11 mouse cellular contexts compared by ENCODE assay signal in genomic region chr4:147738636-147739369, GRCm38 (mm10). TPM values are rescaled to one million over a fixed set of nuclear protein-coding genes. Genes with fewer than 3 reads are reported as not detected.
A peak's percentile ranks its signal among the peaks of the same experiment; 100 is the strongest.
DNase-seq lines count a peak whose midpoint lies in the region; ATAC-seq and TF ChIP-seq lines count a peak whose summit lies in the region.
"Not testable (repeated sequence)": the region's sequence is repeated elsewhere in the genome, so short reads cannot be mapped to it uniquely, and the experiment has no call there.
"Had no signal": no experiment of that assay in that cellular context is flagged by ENCODE, and none has a peak within 500 bp of the region (broad histone marks: within the 10 kb centered on the region; RNA-seq: fewer than 3 reads in every experiment).

No protein-coding gene starts in this region.

- H3K4me2 ChIP-seq in forebrain, postnatal 0 days (ENCODE audit: low read depth): peak overlapping the region; percentile 40
- peak overlapping the region; percentile 46 for H3K4me2 ChIP-seq in kidney, postnatal 0 days (ENCODE audit: low read length)
- peak overlapping the region; percentile 64 for H3K4me2 ChIP-seq in liver, embryonic 15.5 days
- peak overlapping the region; percentile 49 for H3K4me2 ChIP-seq in midbrain, embryonic 15.5 days

- not testable (repeated sequence) for H3K9ac ChIP-seq in forebrain, postnatal 0 days; liver, embryonic 15.5 days; midbrain, embryonic 15.5 days
- H3K9ac ChIP-seq in kidney, postnatal 0 days (ENCODE audit: low read depth, low read length): 0 out of 2 replicates have a peak overlapping the region, but pooled peaks have one; percentile 27

- H3K27me3 ChIP-seq in forebrain, postnatal 0 days (ENCODE audit: insufficient read depth, low read length); hindbrain, embryonic 10.5 days (ENCODE audit: insufficient read depth, poor library complexity, severe bottlenecking); kidney, postnatal 0 days (ENCODE audit: insufficient read depth, low read length); liver, embryonic 15.5 days; midbrain, embryonic 15.5 days (replicated peaks); splenic B cell, adult 2 months (ENCODE audit: control insufficient read depth, insufficient read depth, low read length, poor library complexity, severe bottlenecking): not testable (repeated sequence)

- H3K4me3 ChIP-seq in forebrain, postnatal 0 days (ENCODE audit: low read depth, low read length): peak overlapping the region; percentile 26
- peak overlapping the region; percentile 47 for H3K4me3 ChIP-seq in hindbrain, embryonic 10.5 days
- peak overlapping the region; percentile 26 for H3K4me3 ChIP-seq in kidney, postnatal 0 days (replicated peaks; ENCODE audit: low read depth, low read length)
- peak overlapping the region; percentile 44 for H3K4me3 ChIP-seq in liver, embryonic 15.5 days (replicated peaks)
- peak overlapping the region; percentile 36 for H3K4me3 ChIP-seq in midbrain, embryonic 15.5 days

- not testable (repeated sequence) for ATAC-seq in forebrain, postnatal 0 days; kidney, postnatal 0 days (replicated peaks; ENCODE audit: low FRiP score, low read depth); liver, embryonic 15.5 days (ENCODE audit: insufficient read depth); midbrain, embryonic 15.5 days (replicated peaks)

- H3K36me3 ChIP-seq in forebrain, postnatal 0 days (ENCODE audit: insufficient read depth); hindbrain, embryonic 10.5 days; kidney, postnatal 0 days (ENCODE audit: insufficient read depth, low read length); liver, embryonic 15.5 days (replicated peaks); midbrain, embryonic 15.5 days (replicated peaks); splenic B cell, adult 2 months (ENCODE audit: control insufficient read depth, insufficient read depth, low read length, poor library complexity, severe bottlenecking): not testable (repeated sequence)

- not testable (repeated sequence) for H3K9me3 ChIP-seq in forebrain, postnatal 0 days (ENCODE audit: low read length); kidney, postnatal 0 days (replicated peaks; ENCODE audit: low read length); liver, embryonic 15.5 days (replicated peaks); midbrain, embryonic 15.5 days
- H3K9me3 ChIP-seq in hindbrain, embryonic 10.5 days: peaks cover 17% of the 10 kb centered on the region

- H3K27ac ChIP-seq in forebrain, postnatal 0 days (ENCODE audit: low read depth, low read length); hindbrain, embryonic 10.5 days; kidney, postnatal 0 days; liver, embryonic 15.5 days (replicated peaks); midbrain, embryonic 15.5 days: not testable (repeated sequence)

- peak; percentile 24 for DNase-seq in CD4-positive helper T cell, adult 2 months (ENCODE audit: low read depth, low spot score)
- DNase-seq in embryo, embryonic 10.5 days (ENCODE audit: low spot score): peak; percentile 23
- DNase-seq in forebrain, postnatal 0 days: peak; percentile 6
- DNase-seq in hindbrain, embryonic 10.5 days (ENCODE audit: low spot score): peak; percentile 49
- DNase-seq in kidney, postnatal 0 days (ENCODE audit: low spot score): not testable (repeated sequence)
- DNase-seq in splenic B cell, adult 2 months (ENCODE audit: low read depth, low spot score): peak; percentile 18

- not testable (repeated sequence) for H3K4me1 ChIP-seq in forebrain, postnatal 0 days (ENCODE audit: insufficient read depth); hindbrain, embryonic 10.5 days (replicated peaks); kidney, postnatal 0 days (replicated peaks; ENCODE audit: insufficient read depth, low read length); liver, embryonic 15.5 days (replicated peaks); midbrain, embryonic 15.5 days

- not testable (repeated sequence) for TF ChIP-seq CTCF in forebrain, postnatal 0 days (IDR thresholded peaks at IDR 0.05; ENCODE audit: low read depth); kidney, postnatal 0 days (IDR thresholded peaks at IDR 0.05; ENCODE audit: low read depth)

- 35% methylated on average over 57 of the region's 63 CpGs for WGBS in forebrain, postnatal 0 days
- WGBS in hindbrain, embryonic 10.5 days: 30% methylated on average over 63 of the region's 63 CpGs
- WGBS in kidney, postnatal 0 days: 32% methylated on average over 55 of the region's 63 CpGs
- WGBS in liver, embryonic 15.5 days (ENCODE audit: insufficient replicate concordance): 22% methylated on average over 63 of the region's 63 CpGs
- 34% methylated on average over 63 of the region's 63 CpGs for WGBS in midbrain, embryonic 15.5 days

RNA-seq across cellular contexts. Expression of gene Zfp534, which starts 36.5 kb away (rescaled TPM):
- total RNA-seq in forebrain, postnatal 0 days (2014; rRNA removed): not detected in 2 replicates
- polyA plus RNA-seq in forebrain, postnatal 0 days (2015; fragmentation: Nextera tagmentation; extraction: Ambion mirVana): not detected in 2 replicates
- polyA plus RNA-seq in hindbrain, embryonic 10.5 days (2016; fragmentation: Nextera tagmentation; extraction: Ambion mirVana): not detected in 2 replicates
- polyA plus RNA-seq in kidney, postnatal 0 days (2015; fragmentation: Nextera tagmentation; extraction: Ambion mirVana): not detected in 2 replicates
- not detected in 2 replicates for polyA plus RNA-seq in liver, embryonic 15.5 days (2015; fragmentation: Nextera tagmentation; extraction: Ambion mirVana)
- not detected in 2 replicates for polyA plus RNA-seq in midbrain, embryonic 15.5 days (2015; fragmentation: Nextera tagmentation; extraction: Ambion mirVana)
- total RNA-seq: heart, adult 18-20 months; layer of hippocampus, adult 18-20 months; neutrophil, adult 5-6 weeks had no signal
